Mouse (Mus musculus): Measurements from ENCODE around the gene Prdm11. TPM values are rescaled to one million over a fixed set of nuclear protein-coding genes. Genes with fewer than 3 reads are reported as not detected.

The Prdm11 gene
- total and polyA plus RNA-seq, 3 experiments, result 0.05 to 1.8 (median 0.06) TPM

DNA sequence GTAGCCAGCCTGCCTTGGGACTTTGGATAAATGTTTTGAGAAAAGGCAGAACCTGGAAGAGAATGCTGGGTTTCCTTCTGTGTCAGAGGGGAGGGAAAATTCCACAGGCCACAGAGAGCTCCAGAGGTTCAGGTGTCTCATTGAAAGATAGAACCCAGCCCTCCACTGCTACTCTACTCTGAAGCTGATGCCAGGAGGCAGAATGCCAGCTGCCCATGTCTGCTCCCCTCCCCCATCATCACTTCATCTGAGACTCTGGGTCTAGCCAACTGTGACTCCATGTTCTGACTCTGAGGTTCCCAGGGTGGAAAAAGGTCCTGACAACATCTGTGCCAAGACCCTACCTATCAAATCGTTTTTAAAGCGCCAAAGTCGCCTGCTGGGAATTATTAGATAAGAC, 6.9 kb downstream of the Prdm11 start:
- H3K9ac ChIP-seq (ENCODE audit: insufficient read depth, low read depth), result no peak overlapping the region
- in situ Hi-C loops (cut with MboI; ENCODE audit: low pct_ligation_motif_present, low pct_unique_long_range_greater_than_20kb, low sequenced_read_pairs), result no loop called here
- TF ChIP-seq ZKSCAN1 (IDR thresholded peaks at IDR 0.05; ENCODE audit: borderline replicate concordance, low read depth, low read length), result no peak
- no peak for TF ChIP-seq MYC (IDR thresholded peaks at IDR 0.05; ENCODE audit: low read depth, low read length)
- no peak for TF ChIP-seq E2F4 (IDR thresholded peaks at IDR 0.05; ENCODE audit: insufficient replicate concordance, low read depth, low read length)
- TF ChIP-seq GABPA (IDR thresholded peaks at IDR 0.05; ENCODE audit: insufficient replicate concordance, low read depth, low read length), result no peak
- TF ChIP-seq MXI1 (IDR thresholded peaks at IDR 0.05; ENCODE audit: low read depth, low read length), result no peak
- TF ChIP-seq MAFK (IDR thresholded peaks at IDR 0.05; ENCODE audit: insufficient replicate concordance, low read length), result no peak
- TF ChIP-seq RCOR1 (conservative IDR thresholded peaks at IDR 0.05; ENCODE audit: low read depth, low read length), result no peak
- no peak for TF ChIP-seq NELFE (IDR thresholded peaks at IDR 0.05; ENCODE audit: low read depth, low read length)
- TF ChIP-seq PAX5 (IDR thresholded peaks at IDR 0.05; ENCODE audit: low read length), result no peak
- no peak for TF ChIP-seq ETS1 (conservative IDR thresholded peaks at IDR 0.05; ENCODE audit: low read depth, low read length)
- TF ChIP-seq CTCF (conservative IDR thresholded peaks at IDR 0.05 in 1 of 2, IDR thresholded peaks at IDR 0.05 in 1 of 2; ENCODE audit: low read depth in 2 of 2, low read length in 2 of 2), result no peak
- TF ChIP-seq ELF1 (IDR thresholded peaks at IDR 0.05; ENCODE audit: low read depth, low read length), result no peak
- no peak for TF ChIP-seq MAZ (IDR thresholded peaks at IDR 0.05; ENCODE audit: low read depth, low read length)
- no peak for TF ChIP-seq ZNF384 (IDR thresholded peaks at IDR 0.05; ENCODE audit: low read depth, low read length)
- TF ChIP-seq MEF2A (IDR thresholded peaks at IDR 0.05; ENCODE audit: borderline replicate concordance, low read depth, low read length), result no peak
- no peak for TF ChIP-seq POLR2AphosphoS2 (IDR thresholded peaks at IDR 0.05; ENCODE audit: low read depth, low read length)
- no peak for TF ChIP-seq TBP (conservative IDR thresholded peaks at IDR 0.05; ENCODE audit: low read depth, low read length)
- no peak for TF ChIP-seq IRF4 (IDR thresholded peaks at IDR 0.05; ENCODE audit: low read depth, low read length)
- TF ChIP-seq USF2 (conservative IDR thresholded peaks at IDR 0.05; ENCODE audit: low read depth, low read length), result no peak
- TF ChIP-seq NRF1 (IDR thresholded peaks at IDR 0.05; ENCODE audit: low read depth, low read length), result no peak
- DNase-seq (ENCODE audit: extremely low read depth), result no peak
- no peaks in the 10 kb centered on the region for H3K36me3 ChIP-seq (replicated peaks in 1 of 2; ENCODE audit: control insufficient read depth in 1 of 2, insufficient read depth in 1 of 2, low read length in 1 of 2)
- no peak overlapping the region for H3K27ac ChIP-seq (ENCODE audit: insufficient read depth, low read depth)
- H3K9me3 ChIP-seq (replicated peaks; ENCODE audit: low read length), result no peaks in the 10 kb centered on the region
- H3K4me1 ChIP-seq (ENCODE audit: control insufficient read depth in 1 of 2, insufficient read depth in 2 of 2), result no peaks in the 10 kb centered on the region
- no peak overlapping the region for H3K4me2 ChIP-seq (ENCODE audit: insufficient read depth, low read depth, poor library complexity, severe bottlenecking)
- H3K4me3 ChIP-seq (replicated peaks in 1 of 3; ENCODE audit: low read depth in 2 of 3, low read length in 2 of 3, poor library complexity in 1 of 3), result no peak overlapping the region
- dilution Hi-C loops (cut with MboI; ENCODE audit: extremely low pct_ligation_motif_present, extremely low pct_unique_long_range_greater_than_20kb, low sequenced_read_pairs), result no loop called here
- H3K79me2 ChIP-seq (replicated peaks; ENCODE audit: control insufficient read depth, extremely low read depth, insufficient read depth, poor library complexity, severe bottlenecking), result no peaks in the 10 kb centered on the region
- peaks cover 86% of the 10 kb centered on the region for H3K27me3 ChIP-seq (replicated peaks)

DNA sequence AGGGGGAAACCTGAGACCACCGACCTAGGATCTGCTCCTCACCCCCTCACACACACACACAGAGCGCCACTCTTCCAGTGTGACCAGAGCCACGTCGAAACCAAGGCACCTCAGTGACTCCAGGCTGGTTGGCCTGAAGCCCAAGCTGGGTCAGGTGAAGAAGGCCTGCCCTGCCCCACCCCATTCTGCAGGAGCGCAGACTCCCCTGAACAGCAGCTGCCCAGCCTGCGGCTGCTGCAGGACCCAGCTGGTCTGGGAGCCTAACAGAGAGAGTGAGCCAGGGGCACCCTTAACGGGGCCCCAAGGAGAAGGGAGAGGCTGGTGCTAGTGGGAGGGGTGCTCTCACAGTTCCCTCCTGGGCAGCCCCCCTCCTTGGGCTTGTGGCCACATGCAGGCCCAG, 10.3 kb downstream of the Prdm11 start:
- H3K36me3 ChIP-seq (replicated peaks in 1 of 2; ENCODE audit: control insufficient read depth in 1 of 2, insufficient read depth in 1 of 2, low read length in 1 of 2), result no peaks in the 10 kb centered on the region
- no peak overlapping the region for H3K4me3 ChIP-seq (replicated peaks in 1 of 3; ENCODE audit: low read depth in 2 of 3, low read length in 2 of 3, poor library complexity in 1 of 3)
- no peaks in the 10 kb centered on the region for H3K4me1 ChIP-seq (ENCODE audit: control insufficient read depth in 1 of 2, insufficient read depth in 2 of 2)
- no peak overlapping the region for H3K9ac ChIP-seq (ENCODE audit: insufficient read depth, low read depth)
- dilution Hi-C loops (cut with MboI; ENCODE audit: extremely low pct_ligation_motif_present, extremely low pct_unique_long_range_greater_than_20kb, low sequenced_read_pairs), result no loop called here
- TF ChIP-seq CHD1 (IDR thresholded peaks at IDR 0.05; ENCODE audit: low read depth, low read length), result no peak
- no peak for TF ChIP-seq KAT2A (IDR thresholded peaks at IDR 0.05; ENCODE audit: insufficient replicate concordance, low read length)
- TF ChIP-seq RCOR1 (conservative IDR thresholded peaks at IDR 0.05; ENCODE audit: low read depth, low read length), result no peak
- TF ChIP-seq SIN3A (IDR thresholded peaks at IDR 0.05; ENCODE audit: low read length), result no peak
- no peak for TF ChIP-seq UBTF (IDR thresholded peaks at IDR 0.05; ENCODE audit: low read depth, low read length)
- no peak for TF ChIP-seq CHD2 (IDR thresholded peaks at IDR 0.05; ENCODE audit: low read length)
- no peak for TF ChIP-seq E2F4 (IDR thresholded peaks at IDR 0.05; ENCODE audit: insufficient replicate concordance, low read depth, low read length)
- no peak for TF ChIP-seq CTCF (conservative IDR thresholded peaks at IDR 0.05 in 1 of 2, IDR thresholded peaks at IDR 0.05 in 1 of 2; ENCODE audit: low read depth in 2 of 2, low read length in 2 of 2)
- TF ChIP-seq POLR2AphosphoS2 (IDR thresholded peaks at IDR 0.05; ENCODE audit: low read depth, low read length), result no peak
- no peak for TF ChIP-seq POLR2A (IDR thresholded peaks at IDR 0.05; ENCODE audit: low read depth, low read length)
- TF ChIP-seq ZMIZ1 (IDR thresholded peaks at IDR 0.05; ENCODE audit: low read depth, low read length), result no peak
- TF ChIP-seq GABPA (IDR thresholded peaks at IDR 0.05; ENCODE audit: insufficient replicate concordance, low read depth, low read length), result no peak
- no peak for TF ChIP-seq RAD21 (IDR thresholded peaks at IDR 0.05; ENCODE audit: low read depth, low read length)
- no peak for TF ChIP-seq MAFK (IDR thresholded peaks at IDR 0.05; ENCODE audit: insufficient replicate concordance, low read length)
- in situ Hi-C loops (cut with MboI; ENCODE audit: low pct_ligation_motif_present, low pct_unique_long_range_greater_than_20kb, low sequenced_read_pairs), result no loop called here
- DNase-seq (ENCODE audit: extremely low read depth), result no peak
- H3K27me3 ChIP-seq (replicated peaks), result peaks cover 83% of the 10 kb centered on the region
- no peaks in the 10 kb centered on the region for H3K79me2 ChIP-seq (replicated peaks; ENCODE audit: control insufficient read depth, extremely low read depth, insufficient read depth, poor library complexity, severe bottlenecking)
- H3K27ac ChIP-seq (ENCODE audit: insufficient read depth, low read depth), result no peak overlapping the region
- H3K9me3 ChIP-seq (replicated peaks; ENCODE audit: low read length), result no peaks in the 10 kb centered on the region
- no peak overlapping the region for H3K4me2 ChIP-seq (ENCODE audit: insufficient read depth, low read depth, poor library complexity, severe bottlenecking)

All from CH12.LX (cell line).